Mouse (Mus musculus): ENCODE results near the gene Ak2.
A peak's percentile ranks its signal among the peaks of the same experiment; 100 is the strongest.

Ak2 gene

GRCm38 (mm10) chr4:129048501-129049305 is 56.9 kb downstream of the Ak2 start:
- peak; percentile 97 to 98 for DNase-seq

GRCm38 (mm10) chr4:129049306-129050011 is 57.7 kb downstream of the Ak2 start:
- DNase-seq, result peak; percentile 67 to 78

- DNase-seq, result no peak
Measured at GRCm38 (mm10) chr4:129050365-129050764, 58.6 kb downstream of the Ak2 start.

- no peak for DNase-seq
Measured at GRCm38 (mm10) chr4:129050901-129051417, 59.2 kb downstream of the Ak2 start.

GRCm38 (mm10) chr4:129051461-129052183 is 59.9 kb downstream of the Ak2 start:
- DNase-seq, result no peak

GRCm38 (mm10) chr4:129054757-129055156 is 63.0 kb downstream of the Ak2 start:
- DNase-seq, result no peak

- no peak for DNase-seq
Measured at GRCm38 (mm10) chr4:129055562-129055961, 63.8 kb downstream of the Ak2 start.

GRCm38 (mm10) chr4:129057533-129058206 is 65.9 kb downstream of the Ak2 start:
- DNase-seq, result peak; percentile 98 to 99

- peak; percentile 69 to 74 for DNase-seq
Measured at GRCm38 (mm10) chr4:129058207-129059092, 66.7 kb downstream of the Ak2 start, which contains the start of gene Rnf19b. Gene Rnf19b, plus strand, starts transcription at chr4:129058271.

GRCm38 (mm10) chr4:129059125-129059551 is 67.4 kb downstream of the Ak2 start:
- DNase-seq, result peak; percentile 32 to 35

GRCm38 (mm10) chr4:129059922-129060321 is 68.2 kb downstream of the Ak2 start:
- DNase-seq, result no peak

Data from cerebellum, postnatal 25 days (tissue).